Mouse (Mus musculus) liver, embryonic 14.5 days (tissue): ENCODE results near the gene Ing2.

Source experiments
- CTCF ChIP-seq: IDR thresholded peaks from 2 replicates; pipeline ENCODE4 v1.5.1; 2016; ENCODE audit warnings: antibody characterized with exemption, low read depth, control low read depth
- EP300 ChIP-seq: IDR thresholded peaks from 2 replicates; pipeline ENCODE4 v1.6.1; 2016; ENCODE audit warnings: antibody characterized with exemption, low read depth

DNA sequence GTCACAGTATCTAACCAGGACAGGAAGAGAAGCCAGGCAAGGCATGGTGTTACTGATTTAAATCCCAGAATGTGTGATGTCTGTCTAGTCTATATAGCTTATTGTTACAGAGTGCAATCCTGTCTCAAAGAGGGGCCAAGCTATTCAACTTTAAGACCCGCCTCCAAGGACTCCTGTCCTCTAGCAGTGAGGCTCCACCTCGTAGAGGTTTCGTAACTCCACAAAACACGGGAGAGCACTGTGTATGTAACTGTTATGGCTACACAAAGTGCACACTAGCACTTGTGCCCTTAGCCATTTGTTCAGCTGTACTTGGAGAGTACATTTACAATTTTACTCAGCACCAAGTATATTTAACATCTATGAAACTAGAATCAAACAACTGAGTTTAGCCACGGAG, 32.8 kb upstream of the Ing2 start:
- no peak for TF ChIP-seq CTCF
- TF ChIP-seq EP300 = no peak
